Mouse (Mus musculus) liver, postnatal 0 days (tissue): Measurements from ENCODE around the gene Hic1. TPM values are rescaled to one million over a fixed set of nuclear protein-coding genes. Genes with fewer than 3 reads are reported as not detected.
"Not testable (repeated sequence)": the region's sequence is repeated elsewhere in the genome, so short reads cannot be mapped to it uniquely, and the experiment has no call there.

Experiments used
- ATAC-seq: fragments of 200-750 bp; cut with Nextera tagmentation; 2 replicates; pipeline ENCODE4 v1.8.0; 2017; ENCODE audit warnings: mild to moderate bottlenecking, moderate library complexity
- DNase-seq: peaks from one replicate; pipeline ENCODE4 v3.0.0-alpha.2; 2016
- H3K27ac ChIP-seq: fragments of 300-500 bp; sonication (generic); 2 replicates; pipeline ENCODE4 v1.5.1; 2014; ENCODE audit warnings: antibody characterized with exemption, moderate library complexity, mild to moderate bottlenecking, low read depth
- H3K27me3 ChIP-seq: fragments of 300-500 bp; sonication (generic); 2 replicates; pipeline ENCODE4 v1.6.1; 2014; ENCODE audit warnings: low read length, control low read depth, mixed read lengths; ENCODE audit not compliant: insufficient read depth
- H3K36me3 ChIP-seq: fragments of 300-500 bp; sonication (generic); replicated peaks from 2 replicates; pipeline ENCODE4 v1.6.1; 2014; ENCODE audit warnings: mild to moderate bottlenecking, control low read depth, low read length, moderate library complexity, mixed read lengths; ENCODE audit not compliant: insufficient read depth
- H3K4me1 ChIP-seq: fragments of 300-500 bp; sonication (generic); 2 replicates; pipeline ENCODE4 v1.6.1; 2014; ENCODE audit warnings: antibody characterized with exemption, mild to moderate bottlenecking, control low read depth; ENCODE audit not compliant: insufficient read depth
- H3K4me2 ChIP-seq: fragments of 300-500 bp; sonication (generic); 2 replicates; pipeline ENCODE4 v1.6.1; 2014; ENCODE audit warnings: low read depth, mild to moderate bottlenecking, low read length, moderate library complexity, mixed read lengths
- H3K4me3 ChIP-seq: fragments of 300-500 bp; sonication (generic); 2 replicates; pipeline ENCODE4 v1.5.1; 2014; ENCODE audit warnings: low read depth, low read length
- H3K9ac ChIP-seq: fragments of 300-500 bp; sonication (generic); replicated peaks from 2 replicates; pipeline ENCODE4 v1.6.1; 2014; ENCODE audit warnings: mild to moderate bottlenecking, moderate library complexity
- H3K9me3 ChIP-seq: fragments of 300-500 bp; sonication (generic); 2 replicates; pipeline ENCODE4 v1.6.1; 2016; ENCODE audit warnings: mild to moderate bottlenecking, control low read depth, low read length, mixed read lengths
- CTCF ChIP-seq: sonication (generic); IDR thresholded peaks from 2 replicates; pipeline ENCODE4 v1.5.1; 2016; ENCODE audit warnings: antibody characterized with exemption, low read depth
- EP300 ChIP-seq: IDR thresholded peaks from 2 replicates; pipeline ENCODE4 v1.6.1; 2016; ENCODE audit warnings: antibody characterized with exemption, low read depth, mild to moderate bottlenecking
- WGBS: fragments of 180-500 bp; shearing (Covaris S2); extraction: QIAGEN DNeasy Blood & Tissue Kit; methylation state at CpG from one replicate; pipeline ENCODE4 v1.1.7; 2014; ENCODE audit not compliant: insufficient replicate concordance; 5-methylcytosine and 5-hydroxymethylcytosine counted together
- polyA plus RNA-seq: library from polyadenylated mRNA; unstranded; fragments of >200 nt; fragmentation: Nextera tagmentation; extraction: Ambion mirVana; gene quantifications from 2 replicates; pipeline ENCODE4 v1.2.1, GENCODE M21; 2015

Gene Hic1
- polyA plus RNA-seq, 1 experiment from 2014 or later, result 1.1 TPM

DNA sequence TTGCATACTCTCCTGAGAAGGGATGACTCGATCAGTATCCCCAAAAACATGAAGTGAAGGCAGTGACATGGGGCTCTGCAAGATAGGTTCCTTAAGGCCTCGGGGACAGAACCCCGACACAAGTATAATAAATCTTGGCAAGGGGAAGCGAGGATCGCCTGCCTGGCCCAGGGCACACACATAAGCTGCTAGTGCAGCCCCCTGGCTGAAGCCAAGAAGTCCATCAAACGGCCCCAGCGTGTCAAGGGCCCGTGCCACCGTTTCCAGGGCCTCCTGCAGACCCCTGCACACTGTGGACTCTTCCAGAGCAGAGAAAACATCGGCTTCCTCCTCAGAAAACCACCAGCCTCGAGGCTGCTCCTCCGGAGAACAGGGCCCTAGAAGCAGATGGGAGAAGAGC, 8.7 kb upstream of the Hic1 start:
- H3K4me1 ChIP-seq, result peaks cover 23% of the 10 kb centered on the region
- ATAC-seq (no peak), DNase-seq (no peak)
- H3K27ac ChIP-seq, result peak overlapping the region; percentile 63
- peaks cover 12% of the 10 kb centered on the region for H3K36me3 ChIP-seq
- WGBS, result 42% methylated on average over 12 of the region's 12 CpGs
- peak overlapping the region; percentile 94 for H3K4me2 ChIP-seq
- no peak for TF ChIP-seq CTCF
- TF ChIP-seq EP300, result no peak
- peak overlapping the region; percentile 71 for H3K4me3 ChIP-seq
- peak overlapping the region; percentile 82 for H3K9ac ChIP-seq
- H3K27me3 ChIP-seq, result peaks cover 15% of the 10 kb centered on the region
- no peaks in the 10 kb centered on the region for H3K9me3 ChIP-seq

DNA sequence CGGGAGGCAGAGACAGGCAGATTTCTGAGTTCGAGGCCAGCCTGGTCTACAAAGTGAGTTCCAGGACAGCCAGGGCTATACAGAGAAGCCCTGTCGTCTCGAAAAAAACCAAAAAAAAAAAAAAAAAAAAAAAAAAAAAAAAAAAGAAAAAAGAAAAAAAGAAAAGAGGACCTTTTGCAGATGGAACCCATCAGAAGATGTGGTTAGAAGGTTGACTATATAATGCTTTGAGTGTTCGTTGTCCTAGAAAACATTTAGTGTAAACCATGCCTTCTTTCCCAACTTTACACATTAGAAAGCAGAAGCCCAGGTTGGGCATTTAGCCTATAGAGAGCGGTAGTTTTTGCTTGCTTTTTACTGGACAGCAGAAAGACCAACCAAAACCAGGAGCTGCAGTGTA, 5.3 kb upstream of the Hic1 start:
- 63% methylated on average over 6 of the region's 6 CpGs for WGBS
- H3K9ac ChIP-seq, result not testable (repeated sequence)

GRCm38 (mm10) chr11:75173799-75174165, 4.5 kb upstream of the Hic1 start:
- peaks cover 44% of the 10 kb centered on the region for H3K4me1 ChIP-seq
- DNase-seq (no peak), ATAC-seq (no peak)
- 2% methylated on average over 15 of the region's 15 CpGs for WGBS
- H3K27ac ChIP-seq, result no peak overlapping the region
- peaks cover 57% of the 10 kb centered on the region for H3K27me3 ChIP-seq
- no peak overlapping the region for H3K9ac ChIP-seq
- H3K4me2 ChIP-seq, result peak overlapping the region; percentile 75
- no peaks in the 10 kb centered on the region for H3K36me3 ChIP-seq
- TF ChIP-seq EP300 (no peak), CTCF (no peak)
- H3K4me3 ChIP-seq, result peak overlapping the region; percentile 62
- H3K9me3 ChIP-seq, result no peaks in the 10 kb centered on the region

More for the DNA sequence above, 5.3 kb upstream of the Hic1 start:
- H3K4me3 ChIP-seq, ATAC-seq, DNase-seq, H3K27ac ChIP-seq, H3K9me3 ChIP-seq, H3K4me2 ChIP-seq, H3K36me3 ChIP-seq: not testable (repeated sequence)
- H3K4me1 ChIP-seq, result peaks cover 44% of the 10 kb centered on the region
- H3K27me3 ChIP-seq, result peaks cover 49% of the 10 kb centered on the region

- H3K9ac ChIP-seq, result 0 out of 2 replicates have a peak overlapping the region, but pooled peaks have one; percentile 43
- TF ChIP-seq CTCF (no peak), EP300 (no peak)
- ATAC-seq, result peak; percentile 75
- H3K4me1 ChIP-seq, result peaks cover 47% of the 10 kb centered on the region
- H3K27me3 ChIP-seq, result peaks cover 62% of the 10 kb centered on the region
- no peak overlapping the region for H3K27ac ChIP-seq
- H3K4me3 ChIP-seq, result peak overlapping the region; percentile 62
- under 1% methylated on average over 68 of the region's 71 CpGs for WGBS
- H3K4me2 ChIP-seq, result peak overlapping the region; percentile 75
- peak; percentile 89 for DNase-seq
- no peaks in the 10 kb centered on the region for H3K9me3 ChIP-seq
- no peaks in the 10 kb centered on the region for H3K36me3 ChIP-seq
Measured at GRCm38 (mm10) chr11:75173095-75173798, 3.9 kb upstream of the Hic1 start.

- H3K9ac ChIP-seq, result no peak overlapping the region
- H3K27me3 ChIP-seq, result peaks cover 70% of the 10 kb centered on the region
- WGBS, result under 1% methylated on average over 75 of the region's 75 CpGs
- peaks cover 47% of the 10 kb centered on the region for H3K4me1 ChIP-seq
- peak overlapping the region; percentile 75 for H3K4me2 ChIP-seq
- no peak overlapping the region for H3K27ac ChIP-seq
- H3K4me3 ChIP-seq, result peak overlapping the region; percentile 62
- H3K36me3 ChIP-seq, result no peaks in the 10 kb centered on the region
- ATAC-seq, result no peak
- TF ChIP-seq EP300 (no peak), CTCF (no peak)
- peak; percentile 36 for DNase-seq
- H3K9me3 ChIP-seq, result no peaks in the 10 kb centered on the region
Measured at GRCm38 (mm10) chr11:75172151-75173094, 3.1 kb upstream of the Hic1 start.

GRCm38 (mm10) chr11:75171186-75171865, 2.0 kb upstream of the Hic1 start:
- H3K9me3 ChIP-seq, result no peaks in the 10 kb centered on the region
- H3K9ac ChIP-seq, result no peak overlapping the region
- WGBS, result 12% methylated on average over 17 of the region's 17 CpGs
- no peak overlapping the region for H3K4me3 ChIP-seq
- peaks cover 54% of the 10 kb centered on the region for H3K4me1 ChIP-seq
- no peak overlapping the region for H3K27ac ChIP-seq
- TF ChIP-seq CTCF (no peak), EP300 (no peak)
- H3K27me3 ChIP-seq, result peaks cover 81% of the 10 kb centered on the region
- H3K4me2 ChIP-seq, result no peak overlapping the region
- no peaks in the 10 kb centered on the region for H3K36me3 ChIP-seq
- ATAC-seq (no peak), DNase-seq (peak; percentile 14)
